Mouse (Mus musculus) gastrocnemius, postnatal 36 days (tissue): ENCODE data around the gene Hormad1. TPM values are rescaled to one million over a fixed set of nuclear protein-coding genes. Genes with fewer than 3 reads are reported as not detected.
"Not testable (repeated sequence)": the region's sequence is repeated elsewhere in the genome, so short reads cannot be mapped to it uniquely, and the experiment has no call there.

ENCODE experiments used
- DNase-seq, 2 experiments: peaks; one replicate each; pipeline ENCODE4 v3.0.0; 2022
- intact Hi-C: fragments of 180-260 bp; cut with DNase I; formaldehyde crosslinking; loops from one replicate; pipeline ENCODE4 v1.15.1; 2025
- total RNA-seq, 2 experiments: library from RNA; stranded (reverse); gene quantifications; 2 replicates each; pipeline ENCODE4 v1.2.3; 2021

The Hormad1 gene
- total RNA-seq, 2 experiments from 2014 or later = not detected

DNA sequence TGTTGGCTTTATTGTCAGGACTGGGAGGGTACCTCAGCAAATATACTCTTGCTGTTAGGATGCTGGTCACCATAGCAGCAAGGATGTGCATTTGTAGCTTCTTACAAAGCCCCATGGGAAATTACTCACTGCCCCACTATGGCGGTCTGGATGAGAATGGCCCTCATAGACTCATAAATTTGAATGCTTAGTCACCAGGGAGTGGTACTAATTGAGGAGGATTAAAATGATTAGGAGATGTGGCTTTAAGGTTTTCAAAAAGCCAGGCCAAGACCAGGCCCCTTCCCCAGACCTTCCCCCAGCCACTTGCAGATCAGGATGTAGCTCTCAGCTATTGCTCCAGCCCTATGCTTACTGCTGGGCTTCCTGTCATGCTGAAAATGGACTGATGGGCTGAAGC lies 9.3 kb upstream of the Hormad1 start:
- intact Hi-C loops = no loop called here
- no peak for DNase-seq

DNA sequence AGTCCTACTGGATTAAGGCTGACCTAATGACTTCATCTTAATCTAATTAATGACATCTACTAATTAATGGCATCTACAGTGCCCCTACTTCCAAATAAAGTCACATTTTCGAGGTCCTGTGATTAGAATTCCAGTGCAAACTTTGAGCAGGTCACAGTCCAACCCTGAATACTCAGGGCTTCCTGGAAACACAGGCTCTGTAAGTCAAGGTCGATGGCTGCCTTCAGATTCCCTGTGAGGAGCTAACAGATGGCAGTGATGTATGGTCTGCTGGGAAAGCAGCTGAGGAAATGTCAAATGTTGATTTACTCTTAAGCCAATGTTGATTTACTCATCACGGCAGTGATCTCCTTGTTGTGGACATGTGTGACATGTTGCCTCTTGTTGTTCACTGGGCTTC lies 5.5 kb upstream of the Hormad1 start:
- no peak for DNase-seq
- intact Hi-C loops = no loop called here

DNA sequence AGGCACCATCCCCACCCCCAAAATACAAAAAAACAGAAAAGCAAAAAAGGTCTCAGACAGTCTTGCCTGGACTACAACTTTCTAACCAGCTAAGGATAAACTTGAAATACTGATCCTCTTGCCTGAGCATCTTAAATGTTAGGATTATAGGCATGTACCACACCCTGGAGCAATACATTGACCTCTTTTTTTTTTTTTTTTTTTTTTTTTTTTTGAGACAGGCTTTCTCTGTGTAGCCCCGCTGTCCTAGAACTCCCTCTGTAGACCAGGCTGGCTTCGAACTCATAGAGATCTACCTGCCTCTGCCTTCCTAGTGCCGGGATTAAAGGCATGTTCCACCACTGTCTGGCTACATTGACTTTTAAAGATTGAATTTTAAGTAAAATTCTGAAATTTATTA lies 1.3 kb downstream of the Hormad1 start:
- no peak for DNase-seq
- intact Hi-C loops = no loop called here

DNA sequence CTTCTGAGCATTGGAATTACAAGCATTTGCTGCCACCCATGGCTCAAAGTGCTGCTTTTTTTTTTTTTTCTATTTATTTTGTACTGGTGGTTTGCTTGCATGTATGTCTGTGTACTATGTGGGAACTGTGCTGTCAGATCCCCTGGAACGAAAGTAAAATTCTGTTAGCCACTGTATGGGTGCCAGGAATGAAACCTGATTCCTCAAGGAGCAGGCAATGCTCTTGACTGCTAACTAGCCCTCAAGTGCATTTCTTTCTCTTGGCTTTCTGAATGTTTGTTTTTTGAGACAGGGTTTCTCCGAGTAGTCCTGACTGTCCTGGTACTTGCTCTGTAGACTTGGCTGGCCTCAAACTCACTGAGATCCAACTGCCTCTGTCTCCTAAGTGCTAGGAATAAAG lies 2.3 kb downstream of the Hormad1 start:
- intact Hi-C loops = no loop called here
- no peak for DNase-seq

DNA sequence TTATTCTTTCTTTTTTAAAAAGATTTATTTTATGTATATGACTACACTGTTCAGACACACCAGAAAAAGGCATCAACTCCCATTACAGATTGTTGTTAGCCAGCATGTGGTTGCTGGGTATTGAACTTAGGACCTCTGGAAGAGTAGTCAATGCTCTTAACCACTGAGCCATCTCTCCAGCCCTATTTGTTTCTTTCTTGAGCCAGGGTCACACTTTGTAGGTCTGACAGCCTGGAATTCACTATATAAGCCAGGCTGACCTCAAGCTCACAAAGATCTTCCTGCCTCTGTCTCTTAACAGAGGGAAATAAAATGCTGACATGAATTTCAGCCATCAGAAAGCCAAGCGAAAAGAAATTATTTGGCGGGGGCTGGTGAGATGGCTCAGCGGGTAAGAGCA lies 10.1 kb downstream of the Hormad1 start:
- DNase-seq = no peak
- intact Hi-C loops = loop anchor here (5.0 kb wide), 1 partner anchor 42 kb away; the partner anchor contains the start of gene Ctss

DNA sequence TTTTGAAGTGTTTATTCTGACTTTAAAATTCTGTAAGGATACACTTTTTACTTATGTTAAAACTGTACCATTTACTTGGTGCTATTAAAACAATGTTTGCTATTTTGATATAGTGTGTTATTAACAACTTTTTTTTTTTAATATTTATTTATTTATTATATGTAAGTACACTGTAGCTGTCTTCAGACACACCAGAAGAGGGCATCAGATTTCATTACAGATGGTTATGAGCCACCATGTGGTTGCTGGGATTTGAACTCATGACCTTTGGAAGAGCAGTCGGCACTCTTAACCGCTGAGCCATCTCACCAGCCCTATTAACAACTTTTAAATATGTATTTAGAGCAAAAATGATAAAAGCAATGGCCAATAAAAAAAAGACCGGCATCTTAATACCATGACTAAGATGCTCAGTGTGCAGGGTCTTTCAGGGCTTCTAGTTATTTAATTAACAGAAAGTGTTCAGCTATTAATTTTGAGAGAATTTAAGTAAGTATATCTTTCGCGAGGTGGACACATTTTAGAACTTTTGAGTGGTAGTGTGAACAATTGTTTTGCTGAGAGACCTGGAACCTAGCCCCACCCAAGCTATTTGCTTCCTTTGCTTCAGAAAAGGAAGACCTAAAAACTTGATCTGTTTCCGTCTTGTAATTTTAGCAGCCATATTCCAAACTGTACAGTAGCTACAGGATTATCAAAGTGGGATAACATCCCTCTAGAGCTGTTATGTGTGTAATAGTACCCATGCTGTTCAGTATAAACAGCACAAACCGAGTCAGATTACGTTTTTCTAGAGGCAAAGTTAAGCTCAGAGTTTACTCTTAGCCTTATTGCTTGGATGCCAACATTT lies 28.5 kb downstream of the Hormad1 start:
- DNase-seq = no peak
- intact Hi-C loops = no loop called here

- intact Hi-C loops = no loop called here
- DNase-seq = peak; percentile 81 to 90
Observed at GRCm38 (mm10) chr3:95588604-95589086, 29.2 kb downstream of the Hormad1 start, which contains the start of gene Golph3l. Golph3l (plus strand) TSS chr3:95588934.

- intact Hi-C loops = no loop called here
- no peak for DNase-seq
Observed at GRCm38 (mm10) chr3:95598734-95599133, 39.3 kb downstream of the Hormad1 start.

DNA sequence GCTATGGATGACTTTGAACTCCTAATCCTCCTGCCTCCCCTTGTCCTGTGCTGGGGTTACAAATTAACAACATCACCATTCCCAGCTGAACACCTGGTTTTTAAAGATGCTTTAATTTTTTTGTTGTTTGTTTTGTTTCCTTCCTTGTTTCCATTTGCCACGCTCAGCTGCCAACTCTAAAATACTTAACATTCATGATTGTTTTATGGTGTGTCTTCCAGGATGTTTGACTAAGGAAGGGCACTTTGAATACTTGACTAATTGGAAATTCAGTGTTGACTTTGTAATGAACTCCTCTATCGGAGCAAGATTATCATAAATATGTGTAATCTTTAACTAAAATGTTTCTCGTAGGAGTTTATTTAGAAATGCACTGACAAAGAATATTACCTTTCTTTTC lies 41.8 kb downstream of the Hormad1 start:
- no peak for DNase-seq
- intact Hi-C loops = no loop called here

- DNase-seq = no peak
Observed at GRCm38 (mm10) chr3:95606096-95606495, 46.6 kb downstream of the Hormad1 start.

GRCm38 (mm10) chr3:95609195-95609594 lies 49.7 kb downstream of the Hormad1 start:
- no peak for DNase-seq
- intact Hi-C loops = no loop called here

More at GRCm38 (mm10) chr3:95606096-95606495, 46.6 kb downstream of the Hormad1 start:
- intact Hi-C loops = no loop called here

DNA sequence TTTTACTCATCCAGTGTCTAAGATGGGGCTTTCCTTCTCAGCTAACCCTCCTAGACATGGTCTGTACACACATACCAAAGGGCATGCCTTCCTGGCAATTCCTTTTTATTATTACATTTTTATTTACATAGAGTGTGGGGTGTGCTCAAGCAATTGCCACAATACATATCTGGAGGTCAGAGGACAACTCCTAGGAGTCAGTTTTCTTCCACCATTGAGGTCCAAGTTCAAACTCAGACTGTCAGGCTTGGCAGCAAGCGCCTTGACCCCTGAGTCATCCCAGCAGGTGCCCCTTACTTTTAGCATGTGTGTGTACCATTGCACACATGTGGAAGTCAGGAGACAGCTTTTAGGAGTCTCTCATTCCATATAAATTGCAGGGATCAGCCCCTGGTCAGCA lies 54.5 kb downstream of the Hormad1 start:
- intact Hi-C loops = no loop called here
- DNase-seq = no peak

DNA sequence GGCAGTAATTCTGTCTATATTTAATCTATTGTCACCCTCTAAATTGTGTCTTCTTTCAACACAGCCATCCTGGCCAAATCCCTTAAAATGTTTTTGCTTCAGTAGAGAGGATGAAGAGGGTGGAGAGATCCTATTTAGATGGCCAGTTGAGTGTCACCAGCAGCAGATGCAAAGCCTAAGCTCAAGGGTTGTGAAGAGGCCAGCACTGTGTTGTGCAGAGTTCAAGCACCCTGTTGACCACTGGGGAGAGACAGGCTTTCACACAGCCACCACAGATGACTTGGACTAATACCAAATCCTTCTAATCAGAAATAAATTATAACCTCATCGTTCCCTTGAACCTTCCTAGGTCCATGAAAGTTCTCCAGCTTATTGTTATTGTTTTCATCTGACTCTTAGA lies 59.0 kb downstream of the Hormad1 start:
- intact Hi-C loops = loop anchor here (5.0 kb wide), 1 partner anchor 154 kb away; no protein-coding TSS in a partner anchor
- DNase-seq = no peak

DNA sequence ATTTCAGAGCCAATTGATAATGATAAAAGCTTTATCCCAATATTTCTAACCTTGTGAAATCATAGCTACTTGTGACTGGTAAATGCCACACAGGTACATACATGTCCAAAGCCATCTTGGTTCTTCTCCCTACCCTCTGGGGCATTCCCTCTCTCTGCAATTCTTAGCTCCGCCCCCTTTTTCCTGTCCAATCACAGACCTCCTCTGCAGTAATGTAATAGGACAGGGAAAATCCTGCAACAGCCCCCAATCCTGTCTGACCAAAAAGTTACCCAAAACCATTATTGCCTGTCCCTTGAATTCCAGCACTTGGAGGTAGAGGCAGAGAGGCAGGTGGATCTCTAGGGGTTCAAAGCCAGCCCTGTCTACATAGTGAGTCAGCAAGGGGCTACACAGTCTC lies 61.8 kb downstream of the Hormad1 start:
- DNase-seq = no peak
- intact Hi-C loops = no loop called here

GRCm38 (mm10) chr3:95622421-95622820 lies 62.9 kb downstream of the Hormad1 start:
- DNase-seq, intact Hi-C loops: not testable (repeated sequence)

GRCm38 (mm10) chr3:95623551-95623950 lies 64.1 kb downstream of the Hormad1 start:
- intact Hi-C loops = no loop called here
- DNase-seq = no peak

DNA sequence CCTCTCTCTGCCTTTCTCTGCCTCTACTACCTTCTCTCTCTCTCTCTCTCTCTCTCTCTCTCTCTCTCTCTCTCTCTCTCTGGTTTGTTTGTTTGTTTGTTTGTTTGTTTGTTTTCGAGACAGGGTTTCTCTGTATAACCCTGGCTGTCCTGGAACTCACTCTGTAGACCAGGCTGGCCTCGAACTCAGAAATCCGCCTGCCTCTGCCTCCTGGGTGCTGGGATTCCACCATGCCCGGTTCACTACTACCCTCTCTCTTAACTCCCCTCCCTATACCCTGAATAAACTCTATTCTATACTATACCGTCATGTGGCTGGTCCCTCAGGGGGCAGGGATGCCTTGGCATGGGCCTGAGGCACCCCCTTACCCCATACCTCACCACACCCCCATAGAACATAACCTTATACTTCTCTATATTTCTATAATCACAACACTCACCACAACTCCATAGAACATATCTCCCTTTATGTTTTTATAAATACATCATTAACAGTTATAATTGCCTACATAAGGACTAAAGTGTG lies 64.6 kb downstream of the Hormad1 start:
- DNase-seq, intact Hi-C loops: not testable (repeated sequence)

DNA sequence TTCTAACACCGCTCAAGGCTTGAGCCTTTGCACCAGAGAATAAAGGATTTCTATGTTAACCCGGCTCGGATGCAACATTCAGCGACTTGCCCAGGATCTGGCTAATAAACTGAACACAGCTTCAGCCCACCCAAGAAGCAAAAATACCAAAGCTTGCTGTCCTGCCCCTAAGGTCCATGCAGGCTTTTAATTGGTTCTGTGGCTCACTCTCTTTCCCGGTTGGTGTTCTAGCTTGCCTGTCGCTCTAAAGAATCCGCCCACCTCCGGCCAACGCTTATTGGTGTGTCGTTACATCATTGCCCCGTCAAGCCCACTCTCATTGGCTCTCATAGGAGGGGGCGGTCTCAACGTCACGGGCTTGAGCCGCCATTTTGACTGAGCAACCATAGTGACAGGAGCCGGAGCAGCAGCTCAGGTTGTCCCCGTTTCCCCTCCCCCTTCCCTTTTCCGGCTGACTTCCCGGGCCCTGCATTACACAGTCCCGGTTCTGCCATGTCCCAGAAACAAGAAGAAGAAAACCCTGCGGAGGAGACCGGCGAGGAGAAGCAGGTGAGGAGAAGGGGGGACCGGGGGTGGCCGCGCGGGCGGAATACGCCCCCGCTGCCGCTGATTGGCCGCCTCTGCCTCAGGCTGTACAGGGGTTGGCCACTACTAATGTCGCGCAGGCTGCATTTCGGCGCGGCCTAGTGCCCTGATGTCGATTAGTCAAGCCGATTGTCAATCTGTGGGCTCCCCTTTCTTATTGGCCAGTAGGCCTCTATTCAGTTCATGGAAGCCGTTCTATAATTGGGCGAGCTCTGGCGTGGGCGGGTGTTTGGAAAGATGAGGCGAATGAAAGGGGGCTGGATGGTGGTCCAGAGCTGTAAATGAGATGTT lies 65.4 kb downstream of the Hormad1 start, which contains the start of gene Ensa:
Gene Ensa, plus strand, starts transcription at position 366 of the 876 bp plus-strand sequence.
- DNase-seq = peak; percentile 96 to 97
- intact Hi-C loops = no loop called here

- intact Hi-C loops = no loop called here
Observed at GRCm38 (mm10) chr3:95627763-95628162, 68.3 kb downstream of the Hormad1 start.

DNA sequence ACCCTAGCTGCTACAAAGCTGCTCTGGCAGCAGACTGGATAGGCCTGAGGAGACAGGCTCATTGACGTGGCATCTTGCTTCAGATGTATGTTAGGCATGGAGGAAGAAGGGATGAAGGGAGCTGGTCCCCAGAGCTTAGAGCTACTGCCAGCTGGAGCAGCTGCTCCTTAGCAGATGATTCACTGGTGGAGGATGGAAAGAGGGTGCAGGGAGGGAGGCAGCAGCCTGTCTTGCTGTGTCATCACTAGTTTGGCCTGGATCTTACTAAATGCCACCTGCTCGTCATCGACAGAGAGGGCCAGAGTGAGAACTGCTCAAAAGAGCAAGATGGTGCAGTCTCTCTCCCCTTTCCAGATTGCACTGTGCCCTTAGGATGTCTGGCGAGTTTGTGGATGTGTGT lies 70.3 kb downstream of the Hormad1 start:
- no peak for DNase-seq

More at GRCm38 (mm10) chr3:95627763-95628162, 68.3 kb downstream of the Hormad1 start:
- DNase-seq = no peak

More for the DNA sequence above, 70.3 kb downstream of the Hormad1 start:
- intact Hi-C loops = loop anchor here (5.0 kb wide), 2 partner anchors 48 to 123 kb away; no protein-coding TSS in a partner anchor
